Mouse (Mus musculus): ENCODE results near the gene Slc44a1. TPM values are rescaled to one million over a fixed set of nuclear protein-coding genes. Genes with fewer than 3 reads are reported as not detected.

The Slc44a1 gene
- total RNA-seq, 2 experiments from 2014 or later, result 9.1 to 12.4 TPM

Other genes with a start within 250 kb of the Slc44a1 start
- gene Fsd1l, start 191.1 kb downstream of the Slc44a1 start, total RNA-seq (2015), result 6.1 and 10.2 TPM in 2 replicates
- gene Fsd1l, start 191.1 kb downstream of the Slc44a1 start, total RNA-seq (2017), result 5.5 and 7.4 TPM in 2 replicates

Data from megakaryocyte, adult 5-6 weeks (primary cell).